Mouse (Mus musculus): ENCODE data around the gene Gas2. TPM values are rescaled to one million over a fixed set of nuclear protein-coding genes. Genes with fewer than 3 reads are reported as not detected.

The Gas2 gene
- polyA plus RNA-seq, 1 experiment from 2014 or later, result 15.8 TPM

DNA sequence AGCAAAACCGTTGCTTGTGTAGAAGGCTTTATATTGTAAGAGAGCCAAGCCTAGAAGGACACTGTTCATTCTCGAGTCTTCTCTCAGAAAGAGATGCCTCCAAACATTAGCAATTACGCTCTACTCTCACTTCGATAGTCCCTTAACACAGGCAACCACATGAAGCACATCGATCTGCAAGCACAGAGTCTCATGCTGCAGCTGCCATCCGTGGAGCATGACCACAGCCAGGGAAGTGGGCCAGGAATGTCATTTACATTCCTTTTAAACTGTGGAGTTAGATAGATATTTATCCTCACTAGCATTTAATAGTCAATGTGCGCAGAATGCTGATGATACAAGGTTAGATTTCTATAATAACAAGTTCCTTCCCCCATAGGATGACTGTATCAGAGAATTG, 21.3 kb upstream of the Gas2 start:
- Histone ChIP-seq H3K27ac (ENCODE audit: low read length) (no peak overlapping the region), H3K9me3 (ENCODE audit: control insufficient read depth, low read length) (no peaks in the 10 kb centered on the region), H3K9ac (replicated peaks; ENCODE audit: low read depth, low read length) (no peak overlapping the region), H3K4me1 (replicated peaks; ENCODE audit: control insufficient read depth, insufficient read depth, low read length) (peaks cover 6% of the 10 kb centered on the region), H3K36me3 (ENCODE audit: control insufficient read depth, insufficient read depth) (no peaks in the 10 kb centered on the region), H3K27me3 (replicated peaks; ENCODE audit: control insufficient read depth, insufficient read depth, low read length) (no peaks in the 10 kb centered on the region), H3K4me2 (ENCODE audit: low read length) (no peak overlapping the region), H3K4me3 (replicated peaks; ENCODE audit: low read length) (no peak overlapping the region)
- 70% methylated on average over 7 of the region's 7 CpGs for WGBS
- peak; percentile 58 for ATAC-seq

- Histone ChIP-seq H3K27me3 (replicated peaks; ENCODE audit: control insufficient read depth, insufficient read depth, low read length) (no peaks in the 10 kb centered on the region), H3K9me3 (ENCODE audit: control insufficient read depth, low read length) (no peaks in the 10 kb centered on the region), H3K9ac (replicated peaks; ENCODE audit: low read depth, low read length) (no peak overlapping the region), H3K36me3 (ENCODE audit: control insufficient read depth, insufficient read depth) (no peaks in the 10 kb centered on the region), H3K27ac (ENCODE audit: low read length) (no peak overlapping the region), H3K4me3 (replicated peaks; ENCODE audit: low read length) (no peak overlapping the region), H3K4me2 (ENCODE audit: low read length) (no peak overlapping the region), H3K4me1 (replicated peaks; ENCODE audit: control insufficient read depth, insufficient read depth, low read length) (no peaks in the 10 kb centered on the region)
- ATAC-seq, result no peak
- 77% methylated on average over 6 of the region's 6 CpGs for WGBS
Measured at GRCm38 (mm10) chr7:51850877-51851276, 10.9 kb upstream of the Gas2 start.

- ATAC-seq, result no peak
Measured at GRCm38 (mm10) chr7:51851890-51852507, 9.8 kb upstream of the Gas2 start.

DNA sequence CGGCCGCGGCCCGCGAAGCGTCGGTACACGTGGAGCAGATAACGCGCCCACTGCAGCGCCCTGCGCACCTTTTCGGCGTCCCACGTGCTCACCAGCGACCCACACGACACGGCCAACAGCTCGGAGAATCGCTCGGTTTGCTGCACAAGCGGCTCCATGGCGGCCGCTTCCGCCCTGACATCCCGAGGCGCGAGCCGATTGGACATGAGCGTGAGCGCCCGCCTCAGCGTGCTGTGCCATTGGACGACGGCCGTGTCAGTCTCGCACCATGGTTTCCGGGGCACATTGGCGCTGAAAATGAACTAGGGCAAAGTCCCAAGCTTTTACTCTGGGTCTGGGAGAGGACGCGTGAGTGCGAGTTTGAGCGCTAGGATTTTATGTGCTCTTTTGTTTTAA, 280 bp downstream of the Gas2 start, which contains the start of gene Fancf:
TSS of gene Fancf (minus strand) at position 171 of the 396 bp plus-strand sequence.
- no peaks in the 10 kb centered on the region for H3K36me3 ChIP-seq (ENCODE audit: control insufficient read depth, insufficient read depth)
- WGBS, result under 1% methylated on average over 43 of the region's 43 CpGs
- peak within 1 kb of the TSS; percentile 93 for H3K9ac ChIP-seq (replicated peaks; ENCODE audit: low read depth, low read length)
- H3K4me1 ChIP-seq (replicated peaks; ENCODE audit: control insufficient read depth, insufficient read depth, low read length), result peaks cover 14% of the 10 kb centered on the region
- peak within 1 kb of the TSS; percentile 97 for H3K27ac ChIP-seq (ENCODE audit: low read length)
- H3K9me3 ChIP-seq (ENCODE audit: control insufficient read depth, low read length), result no peaks in the 10 kb centered on the region
- peak within 1 kb of the TSS; percentile 73 for H3K4me3 ChIP-seq (replicated peaks; ENCODE audit: low read length)
- peak within 1 kb of the TSS; percentile 90 for H3K4me2 ChIP-seq (ENCODE audit: low read length)
- H3K27me3 ChIP-seq (replicated peaks; ENCODE audit: control insufficient read depth, insufficient read depth, low read length), result no peaks in the 10 kb centered on the region
- ATAC-seq, result peak; percentile 99

More at GRCm38 (mm10) chr7:51851890-51852507, 9.8 kb upstream of the Gas2 start:
- 81% methylated on average over 5 of the region's 5 CpGs for whole genome bisulfite sequencing
- Histone ChIP-seq H3K4me2 (ENCODE audit: low read length) (no peak overlapping the region), H3K9me3 (ENCODE audit: control insufficient read depth, low read length) (no peaks in the 10 kb centered on the region), H3K27me3 (replicated peaks; ENCODE audit: control insufficient read depth, insufficient read depth, low read length) (no peaks in the 10 kb centered on the region), H3K27ac (ENCODE audit: low read length) (no peak overlapping the region), H3K36me3 (ENCODE audit: control insufficient read depth, insufficient read depth) (no peaks in the 10 kb centered on the region), H3K9ac (replicated peaks; ENCODE audit: low read depth, low read length) (no peak overlapping the region), H3K4me1 (replicated peaks; ENCODE audit: control insufficient read depth, insufficient read depth, low read length) (no peaks in the 10 kb centered on the region), H3K4me3 (replicated peaks; ENCODE audit: low read length) (no peak overlapping the region)

- H3K9ac ChIP-seq (replicated peaks; ENCODE audit: low read depth, low read length), result no peak overlapping the region
- no peaks in the 10 kb centered on the region for H3K27me3 ChIP-seq (replicated peaks; ENCODE audit: control insufficient read depth, insufficient read depth, low read length)
- H3K4me2 ChIP-seq (ENCODE audit: low read length), result peak overlapping the region; percentile 90
- no peaks in the 10 kb centered on the region for H3K9me3 ChIP-seq (ENCODE audit: control insufficient read depth, low read length)
- peak overlapping the region; percentile 73 for H3K4me3 ChIP-seq (replicated peaks; ENCODE audit: low read length)
- no peak for ATAC-seq
- H3K27ac ChIP-seq (ENCODE audit: low read length), result no peak overlapping the region
- no peaks in the 10 kb centered on the region for H3K36me3 ChIP-seq (ENCODE audit: control insufficient read depth, insufficient read depth)
- H3K4me1 ChIP-seq (replicated peaks; ENCODE audit: control insufficient read depth, insufficient read depth, low read length), result peaks cover 14% of the 10 kb centered on the region
- WGBS, result 79% methylated on average over 3 of the region's 3 CpGs
Measured at GRCm38 (mm10) chr7:51862842-51863241, 1.0 kb downstream of the Gas2 start.

DNA sequence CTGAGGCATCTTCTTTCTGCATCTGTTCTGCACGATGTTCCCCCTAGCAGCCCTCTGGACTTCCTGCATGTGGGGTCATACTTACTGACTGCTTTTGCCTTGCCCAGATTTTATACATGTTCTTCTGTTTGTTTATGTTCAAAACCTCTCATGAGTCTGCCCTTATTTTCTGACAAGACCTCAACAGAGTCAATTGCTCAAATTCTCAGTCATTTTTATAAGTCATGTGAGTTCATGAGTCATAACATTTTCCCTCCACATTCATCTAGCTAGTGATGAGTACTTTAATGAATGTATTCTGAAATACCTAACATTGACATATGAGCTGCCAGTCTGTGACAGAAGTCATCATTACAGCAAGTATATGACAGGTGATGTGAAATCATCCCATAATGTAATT, 3.5 kb downstream of the Gas2 start:
- H3K27me3 ChIP-seq (replicated peaks; ENCODE audit: control insufficient read depth, insufficient read depth, low read length), result no peaks in the 10 kb centered on the region
- peaks cover 14% of the 10 kb centered on the region for H3K4me1 ChIP-seq (replicated peaks; ENCODE audit: control insufficient read depth, insufficient read depth, low read length)
- no peak overlapping the region for H3K9ac ChIP-seq (replicated peaks; ENCODE audit: low read depth, low read length)
- H3K36me3 ChIP-seq (ENCODE audit: control insufficient read depth, insufficient read depth), result no peaks in the 10 kb centered on the region
- 83% methylated on average over 1 of the region's 1 CpGs for WGBS
- no peak overlapping the region for H3K4me2 ChIP-seq (ENCODE audit: low read length)
- no peak for ATAC-seq
- H3K27ac ChIP-seq (ENCODE audit: low read length), result no peak overlapping the region
- H3K4me3 ChIP-seq (replicated peaks; ENCODE audit: low read length), result no peak overlapping the region
- H3K9me3 ChIP-seq (ENCODE audit: control insufficient read depth, low read length), result no peaks in the 10 kb centered on the region

- no peak for ATAC-seq
- WGBS, result 82% methylated on average over 1 of the region's 1 CpGs
- no peak overlapping the region for H3K4me2 ChIP-seq (ENCODE audit: low read length)
- H3K36me3 ChIP-seq (ENCODE audit: control insufficient read depth, insufficient read depth), result no peaks in the 10 kb centered on the region
- H3K4me3 ChIP-seq (replicated peaks; ENCODE audit: low read length), result no peak overlapping the region
- peaks cover 2% of the 10 kb centered on the region for H3K4me1 ChIP-seq (replicated peaks; ENCODE audit: control insufficient read depth, insufficient read depth, low read length)
- no peak overlapping the region for H3K9ac ChIP-seq (replicated peaks; ENCODE audit: low read depth, low read length)
- H3K27ac ChIP-seq (ENCODE audit: low read length), result no peak overlapping the region
- H3K27me3 ChIP-seq (replicated peaks; ENCODE audit: control insufficient read depth, insufficient read depth, low read length), result no peaks in the 10 kb centered on the region
- no peaks in the 10 kb centered on the region for H3K9me3 ChIP-seq (ENCODE audit: control insufficient read depth, low read length)
Measured at GRCm38 (mm10) chr7:51867983-51868382, 6.2 kb downstream of the Gas2 start.

- H3K4me2 ChIP-seq (ENCODE audit: low read length), result no peak overlapping the region
- 63% methylated on average over 1 of the region's 1 CpGs for WGBS
- no peak overlapping the region for H3K9ac ChIP-seq (replicated peaks; ENCODE audit: low read depth, low read length)
- H3K27me3 ChIP-seq (replicated peaks; ENCODE audit: control insufficient read depth, insufficient read depth, low read length), result no peaks in the 10 kb centered on the region
- no peak overlapping the region for H3K27ac ChIP-seq (ENCODE audit: low read length)
- no peaks in the 10 kb centered on the region for H3K4me1 ChIP-seq (replicated peaks; ENCODE audit: control insufficient read depth, insufficient read depth, low read length)
- H3K4me3 ChIP-seq (replicated peaks; ENCODE audit: low read length), result no peak overlapping the region
- H3K9me3 ChIP-seq (ENCODE audit: control insufficient read depth, low read length), result no peaks in the 10 kb centered on the region
- no peak for ATAC-seq
- no peaks in the 10 kb centered on the region for H3K36me3 ChIP-seq (ENCODE audit: control insufficient read depth, insufficient read depth)
Measured at GRCm38 (mm10) chr7:51872041-51872440, 10.2 kb downstream of the Gas2 start.

DNA sequence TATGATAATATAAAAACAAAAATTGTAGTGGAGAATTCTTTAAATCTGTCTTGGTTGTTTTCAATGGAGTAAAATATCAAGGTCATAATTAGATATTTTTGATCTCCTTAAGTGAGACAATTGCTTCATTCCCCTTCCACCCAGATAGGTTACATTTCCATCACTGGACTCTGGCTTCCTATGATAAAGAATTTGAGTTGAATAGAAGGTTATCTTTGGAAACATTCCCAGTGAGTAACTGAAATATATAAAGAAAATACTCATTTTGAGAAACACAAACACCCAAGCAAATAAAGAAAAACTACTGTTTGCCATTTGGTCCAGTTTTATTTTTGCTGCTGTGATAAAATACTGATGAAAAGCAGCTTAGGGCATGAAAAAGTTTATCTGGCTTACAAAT, 10.8 kb downstream of the Gas2 start:
- Histone ChIP-seq H3K4me2 (ENCODE audit: low read length) (no peak overlapping the region), H3K36me3 (ENCODE audit: control insufficient read depth, insufficient read depth) (no peaks in the 10 kb centered on the region), H3K4me1 (replicated peaks; ENCODE audit: control insufficient read depth, insufficient read depth, low read length) (no peaks in the 10 kb centered on the region), H3K4me3 (replicated peaks; ENCODE audit: low read length) (no peak overlapping the region), H3K9me3 (ENCODE audit: control insufficient read depth, low read length) (no peaks in the 10 kb centered on the region), H3K27ac (ENCODE audit: low read length) (no peak overlapping the region), H3K27me3 (replicated peaks; ENCODE audit: control insufficient read depth, insufficient read depth, low read length) (no peaks in the 10 kb centered on the region), H3K9ac (replicated peaks; ENCODE audit: low read depth, low read length) (no peak overlapping the region)
- ATAC-seq, result no peak

GRCm38 (mm10) chr7:51876316-51876715, 14.5 kb downstream of the Gas2 start:
- Histone ChIP-seq H3K4me1 (replicated peaks; ENCODE audit: control insufficient read depth, insufficient read depth, low read length) (peaks cover 7% of the 10 kb centered on the region), H3K9me3 (ENCODE audit: control insufficient read depth, low read length) (no peaks in the 10 kb centered on the region), H3K27me3 (replicated peaks; ENCODE audit: control insufficient read depth, insufficient read depth, low read length) (no peaks in the 10 kb centered on the region), H3K4me3 (replicated peaks; ENCODE audit: low read length) (no peak overlapping the region), H3K9ac (replicated peaks; ENCODE audit: low read depth, low read length) (no peak overlapping the region), H3K27ac (ENCODE audit: low read length) (no peak overlapping the region), H3K4me2 (ENCODE audit: low read length) (no peak overlapping the region), H3K36me3 (ENCODE audit: control insufficient read depth, insufficient read depth) (no peaks in the 10 kb centered on the region)
- no peak for ATAC-seq

Data from forebrain, embryonic 16.5 days (tissue).